Mouse (Mus musculus) hindbrain, embryonic 10.5 days (tissue): ENCODE results near the gene Bcap31. TPM values are rescaled to one million over a fixed set of nuclear protein-coding genes. Genes with fewer than 3 reads are reported as not detected.

Experiments
- DNase-seq: peaks from one replicate; pipeline ENCODE4 v3.0.0-alpha.2; 2017; ENCODE audit warnings: low spot score
- H3K27ac ChIP-seq: fragments of 300-500 bp; sonication (generic); 2 replicates; pipeline ENCODE4 v1.5.1; 2016; ENCODE audit warnings: mild to moderate bottlenecking, moderate library complexity
- H3K27me3 ChIP-seq: fragments of 300-500 bp; sonication (generic); 2 replicates; pipeline ENCODE4 v1.6.1; 2016; ENCODE audit warnings: mild to moderate bottlenecking; ENCODE audit not compliant: poor library complexity, insufficient read depth, severe bottlenecking
- H3K36me3 ChIP-seq: fragments of 300-500 bp; sonication (generic); 2 replicates; pipeline ENCODE4 v1.6.1; 2016; ENCODE audit warnings: mild to moderate bottlenecking, moderate library complexity
- H3K4me1 ChIP-seq: fragments of 300-500 bp; sonication (generic); replicated peaks from 2 replicates; pipeline ENCODE4 v1.6.1; 2016; ENCODE audit warnings: mild to moderate bottlenecking
- H3K4me3 ChIP-seq: fragments of 300-500 bp; sonication (generic); 2 replicates; pipeline ENCODE4 v1.5.1; 2016; ENCODE audit warnings: mild to moderate bottlenecking, moderate library complexity
- H3K9me3 ChIP-seq: fragments of 300-500 bp; sonication (generic); 2 replicates; pipeline ENCODE4 v1.6.1; 2016; ENCODE audit warnings: mild to moderate bottlenecking, moderate library complexity
- whole genome bisulfite sequencing: fragments of 180-500 bp; shearing (Covaris S2); methylation state at CpG from one replicate; pipeline ENCODE4 v1.1.7; 2016; 5-methylcytosine and 5-hydroxymethylcytosine counted together
- polyA plus RNA-seq: library from polyadenylated mRNA; unstranded; fragments of >200 nt; fragmentation: Nextera tagmentation; extraction: Ambion mirVana; gene quantifications from 2 replicates; pipeline ENCODE4 v1.2.1, GENCODE M21; 2016

Bcap31 gene
- polyA plus RNA-seq, 1 experiment from 2014 or later = 144 TPM

GRCm38 (mm10) chrX:73639901-73640469 is 76.0 kb downstream of the Bcap31 start:
- H3K27me3 ChIP-seq = peaks cover 85% of the 10 kb centered on the region
- no peaks in the 10 kb centered on the region for H3K36me3 ChIP-seq
- WGBS = 15% methylated on average over 41 of the region's 41 CpGs
- peaks cover 23% of the 10 kb centered on the region for H3K4me1 ChIP-seq
- DNase-seq = peak; percentile 34
- peak overlapping the region; percentile 67 for H3K27ac ChIP-seq
- peak overlapping the region; percentile 51 for H3K4me3 ChIP-seq
- H3K9me3 ChIP-seq = 0 out of 2 replicates have a peak, but pooled peaks cover 5% of the 10 kb centered on the region

- H3K27me3 ChIP-seq = peaks cover 92% of the 10 kb centered on the region
- no peaks in the 10 kb centered on the region for H3K36me3 ChIP-seq
- peak; percentile 78 for DNase-seq
- peaks cover 23% of the 10 kb centered on the region for H3K4me1 ChIP-seq
- peak within 1 kb of the TSS; percentile 51 for H3K4me3 ChIP-seq
- H3K27ac ChIP-seq = peak within 1 kb of the TSS; percentile 67
- WGBS = 19% methylated on average over 28 of the region's 28 CpGs
- H3K9me3 ChIP-seq = 0 out of 2 replicates have a peak, but pooled peaks cover 5% of the 10 kb centered on the region
These were observed 76.7 kb downstream of the Bcap31 start, which contains the start of gene Dusp9 for GRCm38 (mm10) chrX:73639255-73639675. Gene Dusp9 (plus strand): TSS chrX:73639419.

- Histone ChIP-seq H3K27ac (peak overlapping the region; percentile 53; the same call in 1 of the 2 replicates), H3K4me1 (peaks cover 23% of the 10 kb centered on the region), H3K9me3 (0 out of 2 replicates have a peak, but pooled peaks cover 5% of the 10 kb centered on the region), H3K4me3 (peak overlapping the region; percentile 45), H3K36me3 (no peaks in the 10 kb centered on the region), H3K27me3 (peaks cover 99% of the 10 kb centered on the region)
- 15% methylated on average over 19 of the region's 19 CpGs for WGBS
- DNase-seq = peak; percentile 11
These were observed 78.6 kb downstream of the Bcap31 start for GRCm38 (mm10) chrX:73637415-73637814.

Other genes starting within 250 kb of the Bcap31 start
- gene Bgn, start 232.6 kb downstream of the Bcap31 start, polyA plus RNA-seq = 17.0 and 24.3 TPM in 2 replicates
- gene Atp2b3, start 213.1 kb downstream of the Bcap31 start, polyA plus RNA-seq = 0.21 and 0.42 TPM in 2 replicates
- gene Dusp9, start 76.8 kb downstream of the Bcap31 start, polyA plus RNA-seq = 32.9 and 49.2 TPM in 2 replicates
- gene Pnck, start 56.1 kb downstream of the Bcap31 start, polyA plus RNA-seq = 7.6 and 12.9 TPM in 2 replicates
- 5.0 and 5.6 TPM in 2 replicates for gene Slc6a8, start 43.0 kb downstream of the Bcap31 start, polyA plus RNA-seq
- 10.7 and 14.1 TPM in 2 replicates for gene Abcd1, start 422 bp upstream of the Bcap31 start, polyA plus RNA-seq
- 0.10 and 0.19 TPM in 2 replicates for gene Plxnb3, start 40.9 kb upstream of the Bcap31 start, polyA plus RNA-seq
- gene Srpk3, start 58.2 kb upstream of the Bcap31 start, polyA plus RNA-seq = 1.3 and 1.8 TPM in 2 replicates
- 181 and 204 TPM in 2 replicates for gene Idh3g, start 70.7 kb upstream of the Bcap31 start, polyA plus RNA-seq
- gene Ssr4, start 70.9 kb upstream of the Bcap31 start, polyA plus RNA-seq = 121 and 140 TPM in 2 replicates
- gene Pdzd4, start 108.8 kb upstream of the Bcap31 start, polyA plus RNA-seq = 0.63 and 1.0 TPM in 2 replicates
- gene Avpr2, start 175.9 kb upstream of the Bcap31 start, polyA plus RNA-seq = 0.16 TPM in 1 of 2 replicates, not detected in the other
- 13.4 and 26.1 TPM in 2 replicates for gene L1cam, start 179.9 kb upstream of the Bcap31 start, polyA plus RNA-seq
- 2.2 TPM in 2 replicates for gene Arhgap4, start 205.7 kb upstream of the Bcap31 start, polyA plus RNA-seq
- gene Naa10, start 205.8 kb upstream of the Bcap31 start, polyA plus RNA-seq = 148 and 159 TPM in 2 replicates
- gene Renbp, start 214.7 kb upstream of the Bcap31 start, polyA plus RNA-seq = 20.6 and 25.8 TPM in 2 replicates